Mouse (Mus musculus): ENCODE results near the gene 1700018F24Rik. TPM values are rescaled to one million over a fixed set of nuclear protein-coding genes. Genes with fewer than 3 reads are reported as not detected.

Gene 1700018F24Rik
- polyA plus RNA-seq, 1 experiment from 2014 or later = not detected

DNA sequence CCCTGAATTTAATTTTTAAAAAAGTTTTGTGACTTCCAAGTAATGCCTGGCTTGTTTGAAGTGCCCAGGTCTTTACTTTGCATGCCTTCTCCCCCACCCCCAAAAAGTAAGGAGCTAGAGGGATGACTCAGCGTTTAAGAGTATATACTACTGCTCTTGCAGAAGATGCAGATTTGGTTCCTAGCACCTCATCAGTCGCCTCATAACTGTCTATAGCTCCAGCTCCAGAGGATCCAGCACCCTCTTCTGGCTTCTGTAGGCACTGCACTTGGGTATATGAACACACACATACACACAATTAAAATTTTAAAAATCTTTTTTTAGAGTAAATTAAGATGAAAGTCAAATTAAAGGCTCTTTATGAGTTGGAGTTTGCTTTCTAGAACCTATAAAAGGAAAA, 45.4 kb downstream of the 1700018F24Rik start:
- Histone ChIP-seq H3K4me1 (ENCODE audit: control insufficient read depth, insufficient read depth, low read length) (peaks cover 9% of the 10 kb centered on the region), H3K27me3 (ENCODE audit: control insufficient read depth, insufficient read depth, low read length) (no peaks in the 10 kb centered on the region), H3K27ac (ENCODE audit: low read depth, low read length) (no peak overlapping the region), H3K4me3 (ENCODE audit: low read depth, low read length) (no peak overlapping the region), H3K9ac (ENCODE audit: low read length) (no peak overlapping the region), H3K36me3 (ENCODE audit: control insufficient read depth, insufficient read depth, low read length) (peaks cover 6% of the 10 kb centered on the region), H3K9me3 (ENCODE audit: control insufficient read depth, low read length) (no peaks in the 10 kb centered on the region), H3K4me2 (ENCODE audit: low read depth) (no peak overlapping the region)
- 98% methylated on average over 2 of the region's 2 CpGs for WGBS
- DNase-seq (ENCODE audit: low spot score) (no peak), ATAC-seq (ENCODE audit: insufficient read depth, low FRiP score, low TSS enrichment) (no peak)

DNA sequence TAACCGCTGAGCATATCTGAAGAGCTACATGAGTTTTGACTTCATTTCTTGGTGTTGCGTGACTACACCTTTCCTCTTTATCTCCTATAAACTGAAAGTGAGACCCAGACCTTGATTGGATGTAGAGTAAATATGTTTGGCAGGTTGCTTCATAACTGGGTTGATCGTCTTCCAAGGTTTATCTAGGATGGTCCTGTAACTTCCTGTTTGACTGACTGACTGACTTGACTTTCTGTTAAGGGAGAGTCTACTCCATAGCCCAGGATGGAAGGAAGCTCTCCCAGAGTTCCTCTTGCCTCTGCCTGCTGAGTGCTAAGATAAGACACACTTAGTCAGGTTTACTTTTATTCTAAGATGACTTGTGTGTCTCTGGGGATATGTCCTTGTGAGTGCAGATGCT, 47.1 kb downstream of the 1700018F24Rik start:
- Histone ChIP-seq H3K4me2 (ENCODE audit: low read depth) (no peak overlapping the region), H3K9ac (ENCODE audit: low read length) (no peak overlapping the region), H3K4me1 (ENCODE audit: control insufficient read depth, insufficient read depth, low read length) (peaks cover 2% of the 10 kb centered on the region), H3K9me3 (ENCODE audit: control insufficient read depth, low read length) (no peaks in the 10 kb centered on the region), H3K36me3 (ENCODE audit: control insufficient read depth, insufficient read depth, low read length) (peaks cover 6% of the 10 kb centered on the region), H3K4me3 (ENCODE audit: low read depth, low read length) (no peak overlapping the region), H3K27me3 (ENCODE audit: control insufficient read depth, insufficient read depth, low read length) (no peaks in the 10 kb centered on the region), H3K27ac (ENCODE audit: low read depth, low read length) (no peak overlapping the region)
- DNase-seq (ENCODE audit: low spot score) (no peak), ATAC-seq (ENCODE audit: insufficient read depth, low FRiP score, low TSS enrichment) (no peak)
- 96% methylated on average over 3 of the region's 3 CpGs for WGBS

Other genes with a start within 250 kb of the 1700018F24Rik start
- gene Smurf1, start 77.1 kb upstream of the 1700018F24Rik start, polyA plus RNA-seq (2014; fragmentation: Nextera tagmentation; extraction: Ambion mirVana) = 19.6 and 21.3 TPM in 2 replicates
- not detected in 2 replicates for gene Gm4871, start 10.2 kb upstream of the 1700018F24Rik start, polyA plus RNA-seq (2014; fragmentation: Nextera tagmentation; extraction: Ambion mirVana)
- gene Arpc1a, start 40.8 kb downstream of the 1700018F24Rik start, polyA plus RNA-seq (2014; fragmentation: Nextera tagmentation; extraction: Ambion mirVana) = 175 and 176 TPM in 2 replicates
- gene Kpna7, start 41.0 kb downstream of the 1700018F24Rik start, polyA plus RNA-seq (2014; fragmentation: Nextera tagmentation; extraction: Ambion mirVana) = not detected in 2 replicates
- 68.5 and 72.5 TPM in 2 replicates for gene Arpc1b, start 71.2 kb downstream of the 1700018F24Rik start, polyA plus RNA-seq (2014; fragmentation: Nextera tagmentation; extraction: Ambion mirVana)
- 112 and 116 TPM in 2 replicates for gene Pdap1, start 97.2 kb downstream of the 1700018F24Rik start, polyA plus RNA-seq (2014; fragmentation: Nextera tagmentation; extraction: Ambion mirVana)
- gene Bud31, start 97.4 kb downstream of the 1700018F24Rik start, polyA plus RNA-seq (2014; fragmentation: Nextera tagmentation; extraction: Ambion mirVana) = 250 and 260 TPM in 2 replicates
- gene Ptcd1, start 124.1 kb downstream of the 1700018F24Rik start, polyA plus RNA-seq (2014; fragmentation: Nextera tagmentation; extraction: Ambion mirVana) = 16.5 and 17.9 TPM in 2 replicates
- 34.4 and 41.1 TPM in 2 replicates for gene Cpsf4, start 124.2 kb downstream of the 1700018F24Rik start, polyA plus RNA-seq (2014; fragmentation: Nextera tagmentation; extraction: Ambion mirVana)
- 507 and 532 TPM in 2 replicates for gene Atp5j2, start 149.1 kb downstream of the 1700018F24Rik start, polyA plus RNA-seq (2014; fragmentation: Nextera tagmentation; extraction: Ambion mirVana)
- 8.8 and 9.5 TPM in 2 replicates for gene Zkscan14, start 158.9 kb downstream of the 1700018F24Rik start, polyA plus RNA-seq (2014; fragmentation: Nextera tagmentation; extraction: Ambion mirVana)
- gene Zkscan5, start 161.6 kb downstream of the 1700018F24Rik start, polyA plus RNA-seq (2014; fragmentation: Nextera tagmentation; extraction: Ambion mirVana) = 19.1 and 21.1 TPM in 2 replicates
- 43.3 and 47.5 TPM in 2 replicates for gene Zfp655, start 188.7 kb downstream of the 1700018F24Rik start, polyA plus RNA-seq (2014; fragmentation: Nextera tagmentation; extraction: Ambion mirVana)
- gene Zscan25, start 237.5 kb downstream of the 1700018F24Rik start, polyA plus RNA-seq (2014; fragmentation: Nextera tagmentation; extraction: Ambion mirVana) = 0.58 and 0.76 TPM in 2 replicates